Mouse (Mus musculus): Measurements from ENCODE around the gene Kansl2. TPM values are rescaled to one million over a fixed set of nuclear protein-coding genes. Genes with fewer than 3 reads are reported as not detected.
A peak's percentile ranks its signal among the peaks of the same experiment; 100 is the strongest.
"Not testable (repeated sequence)": the region's sequence is repeated elsewhere in the genome, so short reads cannot be mapped to it uniquely, and the experiment has no call there.

The Kansl2 gene
- total and polyA plus RNA-seq, 2 experiments from 2014 or later = 58.7 to 73.1 TPM

- H3K4me3 ChIP-seq (ENCODE audit: low read depth, low read length) = no peak overlapping the region
- no peaks in the 10 kb centered on the region for H3K4me1 ChIP-seq (ENCODE audit: control insufficient read depth, insufficient read depth)
- 84% methylated on average over 3 of the region's 3 CpGs for WGBS
- H3K9ac ChIP-seq (replicated peaks; ENCODE audit: low read depth, low read length) = no peak overlapping the region
- no peak for TF ChIP-seq CTCF (IDR thresholded peaks at IDR 0.05; ENCODE audit: low read depth)
- no peak for TF ChIP-seq EP300 (IDR thresholded peaks at IDR 0.05; ENCODE audit: low read depth)
- ATAC-seq (ENCODE audit: insufficient read depth, low read depth) = no peak
- no peaks in the 10 kb centered on the region for H3K9me3 ChIP-seq (replicated peaks; ENCODE audit: control insufficient read depth, low read length)
- no peak overlapping the region for H3K4me2 ChIP-seq (ENCODE audit: low read depth, low read length)
- peaks cover 80% of the 10 kb centered on the region for H3K36me3 ChIP-seq (replicated peaks; ENCODE audit: control insufficient read depth, insufficient read depth, low read length)
- no peak for DNase-seq (ENCODE audit: low spot score)
- no peaks in the 10 kb centered on the region for H3K27me3 ChIP-seq (ENCODE audit: control insufficient read depth, insufficient read depth, low read length)
- no peak overlapping the region for H3K27ac ChIP-seq (ENCODE audit: low read depth)
Observed at GRCm38 (mm10) chr15:98521245-98521644, 12.8 kb downstream of the Kansl2 start.

GRCm38 (mm10) chr15:98517380-98518355, 16.4 kb downstream of the Kansl2 start:
- TF ChIP-seq CTCF (IDR thresholded peaks at IDR 0.05; ENCODE audit: low read depth) = peak; percentile 93
- no peak for TF ChIP-seq EP300 (IDR thresholded peaks at IDR 0.05; ENCODE audit: low read depth)
- Histone ChIP-seq H3K4me3 (ENCODE audit: low read depth, low read length) (no peak overlapping the region), H3K36me3 (replicated peaks; ENCODE audit: control insufficient read depth, insufficient read depth, low read length) (peaks cover 48% of the 10 kb centered on the region), H3K27me3 (ENCODE audit: control insufficient read depth, insufficient read depth, low read length) (no peaks in the 10 kb centered on the region), H3K27ac (ENCODE audit: low read depth) (no peak overlapping the region), H3K9me3 (replicated peaks; ENCODE audit: control insufficient read depth, low read length) (no peaks in the 10 kb centered on the region; the same call in 1 of the 2 replicates), H3K4me2 (ENCODE audit: low read depth, low read length) (no peak overlapping the region), H3K4me1 (ENCODE audit: control insufficient read depth, insufficient read depth) (peaks cover 9% of the 10 kb centered on the region), H3K9ac (replicated peaks; ENCODE audit: low read depth, low read length) (no peak overlapping the region)
- ATAC-seq (ENCODE audit: insufficient read depth, low read depth) = no peak
- peak; percentile 56 for DNase-seq (ENCODE audit: low spot score)
- WGBS = 64% methylated on average over 16 of the region's 16 CpGs

- H3K4me1 ChIP-seq (ENCODE audit: control insufficient read depth, insufficient read depth); DNase-seq (ENCODE audit: low spot score); H3K4me3 ChIP-seq (ENCODE audit: low read depth, low read length); ATAC-seq (ENCODE audit: insufficient read depth, low read depth); H3K27me3 ChIP-seq (ENCODE audit: control insufficient read depth, insufficient read depth, low read length); H3K27ac ChIP-seq (ENCODE audit: low read depth); H3K4me2 ChIP-seq (ENCODE audit: low read depth, low read length); H3K9me3 ChIP-seq (replicated peaks; ENCODE audit: control insufficient read depth, low read length); H3K9ac ChIP-seq (replicated peaks; ENCODE audit: low read depth, low read length): not testable (repeated sequence)
- H3K36me3 ChIP-seq (replicated peaks; ENCODE audit: control insufficient read depth, insufficient read depth, low read length) = peaks cover 20% of the 10 kb centered on the region
- WGBS = 46% methylated on average over 2 of the region's 2 CpGs
Observed at GRCm38 (mm10) chr15:98514845-98515244, 19.2 kb downstream of the Kansl2 start.

- 75% methylated on average over 8 of the region's 8 CpGs for WGBS
- TF ChIP-seq EP300 (IDR thresholded peaks at IDR 0.05; ENCODE audit: low read depth) (no peak), CTCF (IDR thresholded peaks at IDR 0.05; ENCODE audit: low read depth) (no peak)
Observed at GRCm38 (mm10) chr15:98514146-98514545, 19.9 kb downstream of the Kansl2 start.

GRCm38 (mm10) chr15:98513676-98514075, 20.4 kb downstream of the Kansl2 start:
- not testable (repeated sequence) for ATAC-seq (ENCODE audit: insufficient read depth, low read depth); H3K27me3 ChIP-seq (ENCODE audit: control insufficient read depth, insufficient read depth, low read length); H3K4me2 ChIP-seq (ENCODE audit: low read depth, low read length); H3K9me3 ChIP-seq (replicated peaks; ENCODE audit: control insufficient read depth, low read length); H3K4me3 ChIP-seq (ENCODE audit: low read depth, low read length); H3K4me1 ChIP-seq (ENCODE audit: control insufficient read depth, insufficient read depth); DNase-seq (ENCODE audit: low spot score)
- Histone ChIP-seq H3K27ac (ENCODE audit: low read depth) (peak overlapping the region; percentile 78; the same call in 1 of the 2 replicates), H3K9ac (replicated peaks; ENCODE audit: low read depth, low read length) (0 out of 2 replicates have a peak overlapping the region, but pooled peaks have one; percentile 1), H3K36me3 (replicated peaks; ENCODE audit: control insufficient read depth, insufficient read depth, low read length) (peaks cover 14% of the 10 kb centered on the region)
- 57% methylated on average over 3 of the region's 3 CpGs for WGBS

More at GRCm38 (mm10) chr15:98514146-98514545, 19.9 kb downstream of the Kansl2 start:
- Histone ChIP-seq H3K9me3 (replicated peaks; ENCODE audit: control insufficient read depth, low read length) (no peaks in the 10 kb centered on the region; the same call in 1 of the 2 replicates), H3K4me2 (ENCODE audit: low read depth, low read length) (no peak overlapping the region), H3K4me3 (ENCODE audit: low read depth, low read length) (no peak overlapping the region), H3K9ac (replicated peaks; ENCODE audit: low read depth, low read length) (no peak overlapping the region), H3K27ac (ENCODE audit: low read depth) (no peak overlapping the region), H3K27me3 (ENCODE audit: control insufficient read depth, insufficient read depth, low read length) (no peaks in the 10 kb centered on the region), H3K4me1 (ENCODE audit: control insufficient read depth, insufficient read depth) (peaks cover 9% of the 10 kb centered on the region), H3K36me3 (replicated peaks; ENCODE audit: control insufficient read depth, insufficient read depth, low read length) (peaks cover 14% of the 10 kb centered on the region)
- ATAC-seq (ENCODE audit: insufficient read depth, low read depth) (no peak), DNase-seq (ENCODE audit: low spot score) (no peak)
